Mouse (Mus musculus): ENCODE data around the gene Tmem132d. TPM values are rescaled to one million over a fixed set of nuclear protein-coding genes. Genes with fewer than 3 reads are reported as not detected.

The Tmem132d gene
- total RNA-seq (2018; cell fraction: chromatin; rRNA removed): not detected
- not detected for total RNA-seq (2018; cell fraction: cytosol; rRNA removed)
- not detected for total RNA-seq (2018; cell fraction: nucleus; rRNA removed)
- not detected in 3 replicates for polyA plus RNA-seq (2018)

- WGBS (ENCODE audit: missing documents): 7% methylated on average over 36 of the region's 40 CpGs
- no peaks in the 10 kb centered on the region for H3K36me3 ChIP-seq (ENCODE audit: inconsistent target)
- H3K4me3 ChIP-seq (ENCODE audit: inconsistent target): no peak within 1 kb of the TSS
- no peaks in the 10 kb centered on the region for H3K79me2 ChIP-seq (ENCODE audit: inconsistent target)
- H3K27ac ChIP-seq: no peak within 1 kb of the TSS
Measured at GRCm38 (mm10) chr5:128432916-128433315, at the start of gene Tmem132d. Gene Tmem132d, minus strand, starts transcription at chr5:128433077.

- no peaks in the 10 kb centered on the region for H3K36me3 ChIP-seq (ENCODE audit: inconsistent target)
- no peak overlapping the region for H3K4me3 ChIP-seq (ENCODE audit: inconsistent target)
- no peaks in the 10 kb centered on the region for H3K79me2 ChIP-seq (ENCODE audit: inconsistent target)
- H3K27ac ChIP-seq: no peak overlapping the region
- WGBS (ENCODE audit: missing documents): 80% methylated on average over 6 of the region's 6 CpGs
Measured at GRCm38 (mm10) chr5:128480816-128481215, 47.9 kb upstream of the Tmem132d start.

- no peak overlapping the region for H3K4me3 ChIP-seq (ENCODE audit: inconsistent target)
- no peaks in the 10 kb centered on the region for H3K36me3 ChIP-seq (ENCODE audit: inconsistent target)
- H3K27ac ChIP-seq: no peak overlapping the region
- 52% methylated on average over 8 of the region's 8 CpGs for WGBS (ENCODE audit: missing documents)
- no peaks in the 10 kb centered on the region for H3K79me2 ChIP-seq (ENCODE audit: inconsistent target)
Measured at GRCm38 (mm10) chr5:128475372-128475771, 42.5 kb upstream of the Tmem132d start.

- Histone ChIP-seq H3K36me3 (ENCODE audit: inconsistent target) (no peaks in the 10 kb centered on the region), H3K4me3 (ENCODE audit: inconsistent target) (no peak overlapping the region), H3K79me2 (ENCODE audit: inconsistent target) (no peaks in the 10 kb centered on the region), H3K27ac (no peak overlapping the region)
- 83% methylated on average over 14 of the region's 14 CpGs for WGBS (ENCODE audit: missing documents)
Measured at GRCm38 (mm10) chr5:128469812-128470211, 36.9 kb upstream of the Tmem132d start.

GRCm38 (mm10) chr5:128464514-128464913 is 31.6 kb upstream of the Tmem132d start:
- Histone ChIP-seq H3K79me2 (ENCODE audit: inconsistent target) (no peaks in the 10 kb centered on the region), H3K4me3 (ENCODE audit: inconsistent target) (no peak overlapping the region), H3K36me3 (ENCODE audit: inconsistent target) (no peaks in the 10 kb centered on the region), H3K27ac (no peak overlapping the region)
- WGBS (ENCODE audit: missing documents): 11% methylated on average over 9 of the region's 9 CpGs

GRCm38 (mm10) chr5:128460605-128461004 is 27.7 kb upstream of the Tmem132d start:
- H3K27ac ChIP-seq: no peak overlapping the region
- WGBS (ENCODE audit: missing documents): 40% methylated on average over 3 of the region's 3 CpGs
- H3K4me3 ChIP-seq (ENCODE audit: inconsistent target): no peak overlapping the region
- no peaks in the 10 kb centered on the region for H3K79me2 ChIP-seq (ENCODE audit: inconsistent target)
- no peaks in the 10 kb centered on the region for H3K36me3 ChIP-seq (ENCODE audit: inconsistent target)

GRCm38 (mm10) chr5:128455732-128456131 is 22.9 kb upstream of the Tmem132d start:
- H3K79me2 ChIP-seq (ENCODE audit: inconsistent target): no peaks in the 10 kb centered on the region
- no peak overlapping the region for H3K27ac ChIP-seq
- H3K4me3 ChIP-seq (ENCODE audit: inconsistent target): no peak overlapping the region
- no peaks in the 10 kb centered on the region for H3K36me3 ChIP-seq (ENCODE audit: inconsistent target)
- WGBS (ENCODE audit: missing documents): 72% methylated on average over 12 of the region's 12 CpGs

GRCm38 (mm10) chr5:128452196-128452595 is 19.3 kb upstream of the Tmem132d start:
- no peak overlapping the region for H3K27ac ChIP-seq
- WGBS (ENCODE audit: missing documents): 39% methylated on average over 6 of the region's 6 CpGs
- H3K4me3 ChIP-seq (ENCODE audit: inconsistent target): no peak overlapping the region
- no peaks in the 10 kb centered on the region for H3K79me2 ChIP-seq (ENCODE audit: inconsistent target)
- H3K36me3 ChIP-seq (ENCODE audit: inconsistent target): no peaks in the 10 kb centered on the region

GRCm38 (mm10) chr5:128450808-128451207 is 17.9 kb upstream of the Tmem132d start:
- WGBS (ENCODE audit: missing documents): 69% methylated on average over 3 of the region's 3 CpGs
- no peak overlapping the region for H3K4me3 ChIP-seq (ENCODE audit: inconsistent target)
- no peak overlapping the region for H3K27ac ChIP-seq
- no peaks in the 10 kb centered on the region for H3K79me2 ChIP-seq (ENCODE audit: inconsistent target)
- no peaks in the 10 kb centered on the region for H3K36me3 ChIP-seq (ENCODE audit: inconsistent target)

GRCm38 (mm10) chr5:128444876-128445275 is 12.0 kb upstream of the Tmem132d start:
- Histone ChIP-seq H3K36me3 (ENCODE audit: inconsistent target) (no peaks in the 10 kb centered on the region), H3K4me3 (ENCODE audit: inconsistent target) (no peak overlapping the region), H3K79me2 (ENCODE audit: inconsistent target) (no peaks in the 10 kb centered on the region), H3K27ac (no peak overlapping the region)
- WGBS (ENCODE audit: missing documents): 10% methylated on average over 6 of the region's 6 CpGs

- H3K27ac ChIP-seq: no peak overlapping the region
- H3K36me3 ChIP-seq (ENCODE audit: inconsistent target): no peaks in the 10 kb centered on the region
- no peaks in the 10 kb centered on the region for H3K79me2 ChIP-seq (ENCODE audit: inconsistent target)
- H3K4me3 ChIP-seq (ENCODE audit: inconsistent target): no peak overlapping the region
- whole genome bisulfite sequencing (ENCODE audit: missing documents): 26% methylated on average over 4 of the region's 4 CpGs
Measured at GRCm38 (mm10) chr5:128443848-128444247, 11.0 kb upstream of the Tmem132d start.

- WGBS (ENCODE audit: missing documents): 25% methylated on average over 5 of the region's 5 CpGs
- Histone ChIP-seq H3K79me2 (ENCODE audit: inconsistent target) (no peaks in the 10 kb centered on the region), H3K36me3 (ENCODE audit: inconsistent target) (no peaks in the 10 kb centered on the region), H3K4me3 (ENCODE audit: inconsistent target) (no peak overlapping the region), H3K27ac (no peak overlapping the region)
Measured at GRCm38 (mm10) chr5:128441121-128441520, 8.2 kb upstream of the Tmem132d start.

- H3K27ac ChIP-seq: no peak overlapping the region
- no peak overlapping the region for H3K4me3 ChIP-seq (ENCODE audit: inconsistent target)
- 0% methylated on average over 5 of the region's 5 CpGs for WGBS (ENCODE audit: missing documents)
- H3K79me2 ChIP-seq (ENCODE audit: inconsistent target): no peaks in the 10 kb centered on the region
- no peaks in the 10 kb centered on the region for H3K36me3 ChIP-seq (ENCODE audit: inconsistent target)
Measured at GRCm38 (mm10) chr5:128439828-128440227, 7.0 kb upstream of the Tmem132d start.

- no peaks in the 10 kb centered on the region for H3K36me3 ChIP-seq (ENCODE audit: inconsistent target)
- WGBS (ENCODE audit: missing documents): 76% methylated on average over 16 of the region's 16 CpGs
- H3K4me3 ChIP-seq (ENCODE audit: inconsistent target): no peak overlapping the region
- no peak overlapping the region for H3K27ac ChIP-seq
- H3K79me2 ChIP-seq (ENCODE audit: inconsistent target): no peaks in the 10 kb centered on the region
Measured at GRCm38 (mm10) chr5:128438078-128438477, 5.2 kb upstream of the Tmem132d start.

GRCm38 (mm10) chr5:128436909-128437308 is 4.0 kb upstream of the Tmem132d start:
- Histone ChIP-seq H3K36me3 (ENCODE audit: inconsistent target) (no peaks in the 10 kb centered on the region), H3K79me2 (ENCODE audit: inconsistent target) (no peaks in the 10 kb centered on the region), H3K4me3 (ENCODE audit: inconsistent target) (no peak overlapping the region), H3K27ac (no peak overlapping the region)
- WGBS (ENCODE audit: missing documents): 27% methylated on average over 9 of the region's 9 CpGs

GRCm38 (mm10) chr5:128435683-128436082 is 2.8 kb upstream of the Tmem132d start:
- Histone ChIP-seq H3K4me3 (ENCODE audit: inconsistent target) (no peak overlapping the region), H3K27ac (no peak overlapping the region), H3K36me3 (ENCODE audit: inconsistent target) (no peaks in the 10 kb centered on the region), H3K79me2 (ENCODE audit: inconsistent target) (no peaks in the 10 kb centered on the region)
- 63% methylated on average over 5 of the region's 5 CpGs for WGBS (ENCODE audit: missing documents)

All from macrophage (primary cell).